Mouse (Mus musculus) C2C12 (cell line): ENCODE measurements around the gene Unc45b.

Experiments
- CTCF ChIP-seq: IDR thresholded peaks from one replicate; pipeline ENCODE4 v1.5.1; 2011; ENCODE audit not compliant: control insufficient read depth, insufficient read depth, insufficient read length
- MAX ChIP-seq: IDR thresholded peaks from one replicate; pipeline ENCODE4 v1.6.1; 2011; ENCODE audit warnings: mild to moderate bottlenecking, control low read depth
- MYOD1 ChIP-seq: IDR thresholded peaks from one replicate; pipeline ENCODE4 v1.6.1; 2011; ENCODE audit warnings: low read depth; ENCODE audit not compliant: control insufficient read depth, insufficient read length
- MYOG ChIP-seq: IDR thresholded peaks from one replicate; pipeline ENCODE4 v1.6.1; 2011; ENCODE audit not compliant: control insufficient read depth, insufficient read length; ENCODE audit errors: extremely low read depth
- USF1 ChIP-seq: IDR thresholded peaks from one replicate; pipeline ENCODE4 v1.6.1; 2011; ENCODE audit warnings: low read depth, mild to moderate bottlenecking, control low read depth, moderate library complexity

DNA sequence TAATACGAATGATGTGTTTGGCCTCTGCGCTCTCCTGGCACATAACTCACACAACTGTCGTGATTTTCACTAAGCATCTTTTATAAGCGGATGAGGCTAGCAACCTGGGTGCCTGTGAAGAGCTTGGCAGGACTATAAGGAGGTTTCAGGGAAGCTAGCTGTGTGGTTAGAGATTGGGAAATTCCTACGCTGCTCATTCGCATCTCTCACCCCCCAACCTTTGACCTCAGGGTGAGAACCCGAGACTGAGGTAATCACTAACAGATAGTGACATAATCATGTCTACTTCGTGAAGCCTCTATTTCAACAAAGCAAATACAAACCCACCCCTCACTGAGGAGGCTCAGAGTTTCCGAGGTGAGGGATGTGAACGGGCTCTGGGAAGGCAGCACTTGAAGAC is 10.4 kb downstream of the Unc45b start:
- no peak for TF ChIP-seq USF1
- no peak for TF ChIP-seq MAX
- TF ChIP-seq CTCF = no peak
- TF ChIP-seq MYOG = no peak
- no peak for TF ChIP-seq MYOD1
